Mouse (Mus musculus) frontal cortex, postnatal 10 days (tissue): ENCODE measurements at regions not wholly inside any gene's neighbourhood (a gene's known extent, or its start where the extent isn't known, plus 50 kb on each side); places are given as distances from the start of the nearest gene placed in this dataset.

Source experiments
- DNase-seq, 2 experiments: peaks; one replicate each; pipeline ENCODE4 v3.0.0; 2022; ENCODE audit warnings: low spot score in 2 of 2, mixed read lengths in 1 of 2

- no peak for DNase-seq
Observed at GRCm38 (mm10) chr4:33793398-33793797, 131.0 kb upstream of the Cnr1 start.

DNA sequence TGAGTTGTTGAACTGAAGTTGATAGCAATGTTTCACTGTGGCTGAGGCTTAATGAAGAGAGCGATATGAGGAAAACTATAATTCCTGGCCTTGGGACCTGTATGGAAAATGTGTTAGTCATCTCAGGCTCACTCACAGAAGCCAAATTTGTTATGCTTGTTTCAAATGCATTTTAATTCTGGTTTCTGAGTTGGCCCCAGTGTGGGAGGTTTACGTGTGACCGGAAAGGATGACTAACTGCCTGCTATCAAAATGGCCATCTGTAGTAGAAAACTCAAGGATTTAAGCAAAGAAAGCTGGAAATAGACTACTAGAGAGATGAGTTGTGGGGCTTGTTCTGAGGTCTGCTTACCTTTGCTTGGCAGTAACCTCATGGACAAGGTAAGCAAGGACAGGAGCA, 128.9 kb upstream of the Cnr1 start:
- no peak for DNase-seq

- DNase-seq, result no peak
Observed at GRCm38 (mm10) chr4:33797964-33798363, 126.4 kb upstream of the Cnr1 start.

DNA sequence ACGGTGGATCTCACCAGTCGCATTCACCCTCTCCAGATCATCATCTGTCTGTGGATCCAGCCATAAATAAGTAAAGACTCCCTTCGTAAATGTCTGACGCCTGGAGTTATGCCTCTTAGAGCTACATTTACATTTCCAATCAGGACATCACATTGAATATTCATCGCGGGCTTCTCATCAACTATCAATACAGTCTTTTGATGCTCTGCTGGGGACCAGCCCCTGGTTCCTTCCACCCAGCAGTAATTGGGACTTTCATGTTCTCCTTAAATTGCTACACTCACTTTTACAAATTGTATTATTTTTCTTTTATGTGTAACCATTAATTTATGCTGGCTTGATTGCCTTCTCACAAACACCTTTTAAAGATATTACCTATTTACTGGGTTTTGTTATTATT, 125.7 kb upstream of the Cnr1 start:
- DNase-seq, result no peak

DNA sequence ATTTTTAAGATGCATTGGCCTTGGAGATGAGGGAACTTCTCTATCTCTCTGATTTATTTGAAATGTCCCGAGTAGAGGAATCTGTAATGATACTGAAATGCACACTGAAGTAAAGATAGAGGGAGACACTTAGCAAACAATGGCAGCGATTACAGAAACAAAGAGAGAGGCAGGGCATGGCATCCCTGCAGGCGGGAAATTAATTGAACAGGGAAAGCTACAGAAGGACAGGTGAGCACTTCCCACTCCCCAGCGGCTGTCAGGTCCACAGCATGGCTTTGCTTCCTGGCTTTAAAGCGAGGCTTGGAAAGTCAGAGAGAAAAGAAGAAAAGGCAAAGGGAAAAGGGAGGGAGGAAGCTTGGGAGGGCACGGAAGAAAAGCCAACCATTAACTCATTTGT, 125.3 kb upstream of the Cnr1 start:
- no peak for DNase-seq

- no peak for DNase-seq
Observed at GRCm38 (mm10) chr4:33799831-33800230, 124.6 kb upstream of the Cnr1 start.

DNA sequence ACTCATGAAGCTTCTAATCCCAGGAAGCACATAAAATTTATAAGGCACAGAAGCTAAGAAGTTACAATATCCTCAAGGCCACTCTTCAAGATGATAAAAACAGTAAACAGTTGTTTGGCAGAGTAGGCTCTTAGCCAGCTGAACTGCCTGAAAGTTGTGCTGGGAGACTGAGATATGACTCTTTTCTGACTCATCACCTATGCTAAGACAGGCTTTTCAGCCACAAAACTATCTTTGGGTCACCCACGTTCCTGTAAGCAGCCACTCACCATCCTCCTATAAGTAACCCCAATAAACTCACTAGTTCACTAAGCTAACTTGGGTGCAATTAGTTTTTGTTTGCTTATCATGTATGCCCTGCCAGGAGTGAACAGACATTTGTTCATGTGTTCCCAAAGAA, 112.1 kb upstream of the Cnr1 start:
- no peak for DNase-seq

- DNase-seq, result no peak
Observed at GRCm38 (mm10) chr4:33823850-33824249, 100.5 kb upstream of the Cnr1 start.

- no peak for DNase-seq
Observed at GRCm38 (mm10) chr4:33833134-33833533, 91.3 kb upstream of the Cnr1 start.

DNA sequence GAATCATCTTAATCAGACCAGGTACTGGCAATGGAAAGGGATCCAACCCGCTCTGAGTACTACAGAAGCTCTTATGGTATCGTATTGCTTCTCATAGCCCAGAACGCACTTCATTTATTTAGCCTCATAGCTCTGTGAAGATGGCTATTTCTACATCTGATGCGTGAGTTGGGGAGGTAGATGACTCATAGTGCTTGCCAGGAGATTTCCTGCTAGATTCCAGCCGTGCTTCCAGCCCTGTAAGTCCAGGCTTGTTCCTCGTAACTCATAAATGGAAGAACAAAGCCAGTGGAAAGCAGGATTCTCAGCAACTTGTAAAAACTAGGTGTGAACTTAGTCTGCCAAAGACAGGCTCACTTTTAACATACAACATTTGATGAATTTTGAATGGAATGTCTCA, 86.0 kb upstream of the Cnr1 start:
- DNase-seq, result no peak

- DNase-seq, result no peak
Observed at GRCm38 (mm10) chr4:33840119-33840518, 84.3 kb upstream of the Cnr1 start.

DNA sequence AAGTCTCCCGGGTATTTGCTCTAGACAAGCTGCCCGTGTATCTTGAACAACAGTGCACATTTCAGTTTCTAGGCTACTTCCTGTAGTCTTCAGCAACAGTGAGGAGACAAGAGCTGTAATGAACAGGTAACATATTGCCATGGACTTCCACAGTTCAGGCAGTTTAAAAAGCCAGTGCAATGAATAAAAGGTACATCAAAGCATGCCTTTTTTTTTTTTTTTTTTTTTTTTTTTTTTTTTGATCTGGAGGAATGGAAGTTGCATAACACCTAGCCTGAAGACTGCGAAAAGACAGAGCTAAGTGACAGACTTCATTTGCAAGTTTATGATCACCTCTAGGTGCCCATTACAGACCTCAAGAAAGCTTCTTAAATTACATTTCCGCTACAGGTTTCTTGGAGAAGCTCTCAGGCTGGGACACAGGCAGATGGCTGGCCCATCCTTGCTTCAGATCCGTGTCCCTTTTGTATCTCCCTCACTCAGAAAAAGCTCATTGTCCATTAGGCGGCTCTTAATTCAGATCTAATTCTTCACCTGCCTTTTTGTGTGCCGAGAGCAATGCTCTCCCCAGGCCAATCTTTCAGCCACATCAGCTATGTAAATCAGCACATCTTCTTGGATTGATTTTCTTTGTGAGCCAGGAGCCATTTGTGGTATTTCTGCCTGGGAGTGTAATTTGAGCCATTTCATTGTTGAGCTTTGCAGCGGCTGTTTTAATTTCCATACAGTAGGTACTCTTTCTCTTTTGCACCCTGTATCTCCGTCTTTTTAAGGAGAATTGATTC, 78.6 kb upstream of the Cnr1 start:
- no peak for DNase-seq

- DNase-seq, result no peak
Observed at GRCm38 (mm10) chr4:33850249-33850648, 74.1 kb upstream of the Cnr1 start.

DNA sequence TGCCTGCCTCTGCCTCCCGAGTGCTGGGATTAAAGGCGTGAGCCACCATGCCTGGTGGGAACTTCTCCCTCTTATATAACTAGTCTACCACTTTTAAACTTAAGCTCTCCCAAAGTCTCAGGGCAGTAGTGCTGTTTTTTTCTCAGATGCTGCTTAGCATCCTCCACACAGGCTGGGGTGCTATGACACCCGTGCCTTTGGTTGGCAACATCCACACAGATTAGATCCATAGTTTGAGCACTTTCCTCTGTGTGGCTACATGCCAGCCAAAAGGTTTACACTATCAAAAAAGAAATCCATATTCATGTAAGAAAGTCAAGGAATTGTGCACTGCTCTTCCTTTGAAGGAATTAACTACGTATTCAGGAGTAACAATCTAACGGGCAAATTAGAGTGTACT, 72.1 kb upstream of the Cnr1 start:
- peak in 1 of 2 experiments; percentile 10 for DNase-seq

DNA sequence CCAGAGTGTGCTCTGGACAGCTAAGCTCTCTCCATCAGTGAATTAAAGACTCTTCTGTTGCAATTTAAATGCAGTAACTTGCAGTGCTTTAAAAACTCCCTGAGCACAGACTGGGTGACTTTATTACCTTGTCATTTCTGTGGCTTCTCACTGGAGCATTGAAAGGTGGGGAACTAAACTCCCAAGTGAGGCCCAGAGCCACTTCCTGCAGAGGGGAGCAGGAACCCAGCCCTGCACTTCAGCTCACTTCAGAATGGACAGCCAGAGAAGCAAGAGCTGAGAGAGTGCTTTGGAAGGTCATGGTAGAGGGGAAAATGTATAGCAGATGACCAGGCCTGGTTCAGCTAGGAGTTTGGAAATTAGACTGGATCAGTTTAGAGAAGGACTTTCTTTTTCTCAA, 69.3 kb upstream of the Cnr1 start:
- no peak for DNase-seq

GRCm38 (mm10) chr4:33867126-33867525, 57.3 kb upstream of the Cnr1 start:
- no peak for DNase-seq

DNA sequence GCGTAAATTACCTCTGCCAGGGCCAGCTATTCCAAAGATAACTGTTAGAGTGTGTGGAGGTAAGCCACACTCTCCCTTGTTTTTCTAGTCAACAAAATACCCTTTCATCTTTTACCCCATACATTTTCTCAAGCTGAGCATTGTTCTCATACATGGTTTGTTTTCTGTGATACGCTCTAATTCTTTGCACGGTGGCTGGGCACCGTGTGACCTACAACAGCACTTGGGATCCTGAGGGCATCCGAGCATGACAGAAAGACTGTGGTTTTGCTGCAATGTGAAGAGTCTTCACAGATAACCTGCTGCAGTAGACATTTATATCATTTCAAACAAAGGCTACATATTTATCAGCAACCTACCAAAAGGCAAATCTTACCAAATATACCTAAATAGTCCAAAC, 55.1 kb upstream of the Cnr1 start:
- no peak for DNase-seq
